Mouse (Mus musculus): ENCODE measurements at regions not wholly inside any gene's neighbourhood (a gene's known extent, or its start where the extent isn't known, plus 50 kb on each side); places are given as distances from the start of the nearest gene placed in this dataset.

GRCm38 (mm10) chr13:118849541-118849940 lies 179.9 kb downstream of the Fgf10 start:
- in situ Hi-C loops (cut with MboI, MseI) = loop anchor here in 1 of 2 experiments (5.0 to 25.0 kb wide), 2 partner anchors 657 to 763 kb away; partner anchors contain the start of gene Ccl28

GRCm38 (mm10) chr13:118850708-118851107 lies 181.1 kb downstream of the Fgf10 start:
- in situ Hi-C loops (cut with MboI, MseI) = no loop called here

- in situ Hi-C loops (cut with MboI, MseI) = loop anchor here in 1 of 2 experiments (10.0 kb wide), 1 partner anchor 102 kb away; no protein-coding TSS in a partner anchor
Observed at GRCm38 (mm10) chr13:118886339-118886810, 216.8 kb downstream of the Fgf10 start.

- in situ Hi-C loops (cut with MboI, MseI) = no loop called here
Observed at GRCm38 (mm10) chr13:118895079-118895478, 225.5 kb downstream of the Fgf10 start.

- in situ Hi-C loops (cut with MboI, MseI) = no loop called here
Observed at GRCm38 (mm10) chr13:118901950-118902349, 232.4 kb downstream of the Fgf10 start.

GRCm38 (mm10) chr13:118910351-118910750 lies 240.8 kb downstream of the Fgf10 start:
- in situ Hi-C loops (cut with MboI, MseI) = no loop called here

GRCm38 (mm10) chr13:118940786-118941185 lies 271.2 kb downstream of the Fgf10 start:
- in situ Hi-C loops (cut with MboI, MseI) = no loop called here

- in situ Hi-C loops (cut with MboI, MseI) = no loop called here
Observed at GRCm38 (mm10) chr13:118966120-118966676, 296.6 kb downstream of the Fgf10 start.

GRCm38 (mm10) chr13:118967707-118968106 lies 298.1 kb downstream of the Fgf10 start:
- in situ Hi-C loops (cut with MboI, MseI) = no loop called here

- in situ Hi-C loops (cut with MboI, MseI) = loop anchor here in 1 of 2 experiments (10.0 kb wide), 1 partner anchor 620 kb away; no protein-coding TSS in a partner anchor
Observed at GRCm38 (mm10) chr13:118975008-118975407, 305.4 kb downstream of the Fgf10 start.

GRCm38 (mm10) chr13:118975519-118975918 lies 305.9 kb downstream of the Fgf10 start:
- in situ Hi-C loops (cut with MboI, MseI) = loop anchor here in 1 of 2 experiments (10.0 kb wide), 1 partner anchor 619 kb away; no protein-coding TSS in a partner anchor

GRCm38 (mm10) chr13:118979505-118979904 lies 309.9 kb downstream of the Fgf10 start:
- in situ Hi-C loops (cut with MboI, MseI) = loop anchor here in 1 of 2 experiments (10.0 kb wide), 1 partner anchor 615 kb away; no protein-coding TSS in a partner anchor

GRCm38 (mm10) chr13:118981196-118981810 lies 311.7 kb downstream of the Fgf10 start:
- in situ Hi-C loops (cut with MboI, MseI) = no loop called here

GRCm38 (mm10) chr13:118985285-118985684 lies 315.7 kb downstream of the Fgf10 start:
- in situ Hi-C loops (cut with MboI, MseI) = no loop called here

GRCm38 (mm10) chr13:119025305-119025975 lies 355.8 kb downstream of the Fgf10 start:
- in situ Hi-C loops (cut with MboI, MseI) = no loop called here

- in situ Hi-C loops (cut with MboI, MseI) = no loop called here
Observed at GRCm38 (mm10) chr13:119039616-119040015, 370.0 kb downstream of the Fgf10 start.

- in situ Hi-C loops (cut with MboI, MseI) = no loop called here
Observed at GRCm38 (mm10) chr13:119045112-119045511, 375.5 kb downstream of the Fgf10 start.

- in situ Hi-C loops (cut with MboI, MseI) = no loop called here
Observed at GRCm38 (mm10) chr13:119068745-119069580, 359.4 kb upstream of the Paip1 start.

GRCm38 (mm10) chr13:119069581-119069936 lies 358.8 kb upstream of the Paip1 start:
- in situ Hi-C loops (cut with MboI, MseI) = no loop called here

- in situ Hi-C loops (cut with MboI, MseI) = loop anchor here in 1 of 2 experiments (10.0 kb wide), 1 partner anchor 516 kb away; no protein-coding TSS in a partner anchor
Observed at GRCm38 (mm10) chr13:119079243-119079642, 349.2 kb upstream of the Paip1 start.

GRCm38 (mm10) chr13:119081691-119082090 lies 346.7 kb upstream of the Paip1 start:
- in situ Hi-C loops (cut with MboI, MseI) = no loop called here

Measured in T-helper 17 cell (primary cell).